Comparison of ENCODE assay signal across 23 mouse cellular contexts in genomic region chr2:151751330-151751729, GRCm38 (mm10). TPM values are rescaled to one million over a fixed set of nuclear protein-coding genes. Genes with fewer than 3 reads are reported as not detected.
"Had no signal": no experiment of that assay in that cellular context is flagged by ENCODE, and none has a peak within 500 bp of the region (broad histone marks: within the 10 kb centered on the region; RNA-seq: fewer than 3 reads in every experiment).

No protein-coding gene starts in this region.

- H3K36me3 ChIP-seq: heart, embryonic 13.5 days; heart, embryonic 15.5 days; hindbrain, embryonic 10.5 days; hindbrain, embryonic 12.5 days; intestine, embryonic 15.5 days; limb, embryonic 10.5 days; limb, embryonic 12.5 days; liver, embryonic 13.5 days had no signal

- H3K27me3 ChIP-seq: intestine, embryonic 15.5 days; limb, embryonic 12.5 days had no signal

- H3K27ac ChIP-seq: gastrocnemius, adult 2 months; heart, embryonic 13.5 days; heart, embryonic 15.5 days; hindbrain, embryonic 10.5 days; hindbrain, embryonic 12.5 days; hindbrain, embryonic 14.5 days; intestine, embryonic 15.5 days; layer of hippocampus, adult 2 months; left cerebral cortex, adult 2 months; limb, embryonic 10.5 days; limb, embryonic 12.5 days; liver, embryonic 13.5 days had no signal

- H3K9me3 ChIP-seq: heart, embryonic 13.5 days; heart, embryonic 15.5 days; hindbrain, embryonic 10.5 days; hindbrain, embryonic 12.5 days; intestine, embryonic 15.5 days; limb, embryonic 10.5 days; limb, embryonic 12.5 days; liver, embryonic 13.5 days had no signal

- H3K4me3 ChIP-seq: gastrocnemius, adult 2 months; heart, embryonic 13.5 days; heart, embryonic 15.5 days; hindbrain, embryonic 10.5 days; hindbrain, embryonic 12.5 days; intestine, embryonic 15.5 days; layer of hippocampus, adult 2 months; left cerebral cortex, adult 2 months; limb, embryonic 10.5 days; limb, embryonic 12.5 days; liver, embryonic 13.5 days had no signal

- DNase-seq: gastrocnemius, adult 2 months; gastrocnemius, postnatal 10 days; gastrocnemius, postnatal 25 days; heart, postnatal 4 days; kidney, adult 18-20 months; kidney, adult 8-10 months; kidney, postnatal 10 days; kidney, postnatal 25 days; kidney, postnatal 4 days; liver; liver, embryonic 13.5 days had no signal

- H3K4me1 ChIP-seq: heart, embryonic 13.5 days; heart, embryonic 15.5 days; hindbrain, embryonic 12.5 days; intestine, embryonic 15.5 days; limb, embryonic 12.5 days; liver, embryonic 13.5 days had no signal

RNA-seq across cellular contexts. Expression of gene Tmem74b, which starts 49.5 kb away (rescaled TPM):
- total RNA-seq: granulocyte monocyte progenitor cell, adult 5-6 weeks had no signal
- polyA plus RNA-seq: inflammation-experienced regulatory T-cells, adult 6 months had no signal
